Mouse (Mus musculus) intestine, embryonic 14.5 days (tissue): ENCODE results near the gene Hoxa5. TPM values are rescaled to one million over a fixed set of nuclear protein-coding genes. Genes with fewer than 3 reads are reported as not detected.

Experiments used
- ATAC-seq: fragments of 200-750 bp; cut with Nextera tagmentation; replicated peaks from 2 replicates; pipeline ENCODE4 v1.8.0; 2017; ENCODE audit warnings: low read depth, moderate number of reproducible peaks, moderate TSS enrichment, moderate library complexity; ENCODE audit not compliant: low FRiP score, low TSS enrichment
- DNase-seq: peaks from one replicate; pipeline ENCODE4 v3.0.0-alpha.2; 2018; ENCODE audit warnings: low spot score
- H3K27ac ChIP-seq: fragments of 300-500 bp; sonication (generic); 2 replicates; pipeline ENCODE4 v1.5.1; 2014; ENCODE audit warnings: low read depth, mild to moderate bottlenecking, control low read depth
- H3K27me3 ChIP-seq: fragments of 300-500 bp; sonication (generic); replicated peaks from 2 replicates; pipeline ENCODE4 v1.6.1; 2014; ENCODE audit warnings: low read length, control low read depth; ENCODE audit not compliant: control insufficient read depth, insufficient read depth
- H3K36me3 ChIP-seq: fragments of 300-500 bp; sonication (generic); 2 replicates; pipeline ENCODE4 v1.6.1; 2014; ENCODE audit warnings: low read length, control low read depth; ENCODE audit not compliant: control insufficient read depth, insufficient read depth
- H3K4me1 ChIP-seq: fragments of 300-500 bp; sonication (generic); replicated peaks from 2 replicates; pipeline ENCODE4 v1.6.1; 2014; ENCODE audit warnings: low read length, control low read depth, mixed read lengths; ENCODE audit not compliant: control insufficient read depth, insufficient read depth
- H3K4me2 ChIP-seq: fragments of 300-500 bp; sonication (generic); 2 replicates; pipeline ENCODE4 v1.6.1; 2014; ENCODE audit warnings: low read length
- H3K4me3 ChIP-seq: fragments of 300-500 bp; sonication (generic); 2 replicates; pipeline ENCODE4 v1.5.1; 2014; ENCODE audit warnings: low read depth, low read length, control low read depth, mixed read lengths
- H3K9ac ChIP-seq: fragments of 300-500 bp; sonication (generic); 2 replicates; pipeline ENCODE4 v1.6.1; 2014; ENCODE audit warnings: mild to moderate bottlenecking, low read length
- H3K9me3 ChIP-seq: fragments of 300-500 bp; sonication (generic); 2 replicates; pipeline ENCODE4 v1.6.1; 2016; ENCODE audit warnings: low read length, control low read depth; ENCODE audit not compliant: control insufficient read depth
- WGBS: fragments of 180-500 bp; shearing (Covaris S2); extraction: QIAGEN DNeasy Blood & Tissue Kit; methylation state at CpG from one replicate; pipeline ENCODE4 v1.1.7; 2014; 5-methylcytosine and 5-hydroxymethylcytosine counted together
- microRNA counts: library from miRNA; unstranded; fragments of <30 nt; microRNA quantifications from one replicate; lab custom pipeline; 2016
- microRNA-seq: library from miRNA; unstranded; fragments of <30 nt; microRNA quantifications from one replicate; pipeline ENCODE4, GENCODE M21; 2016
- polyA plus RNA-seq: library from polyadenylated mRNA; unstranded; fragments of >200 nt; fragmentation: Nextera tagmentation; extraction: Ambion mirVana; gene quantifications from 2 replicates; pipeline ENCODE4 v1.2.1, GENCODE M21; 2014

Hoxa5 gene
- polyA plus RNA-seq, 1 experiment from 2014 or later: 34.1 TPM

GRCm38 (mm10) chr6:52154044-52154443, 50.3 kb downstream of the Hoxa5 start:
- DNase-seq (no peak), ATAC-seq (no peak)
- no peak overlapping the region for H3K9ac ChIP-seq
- peaks cover 56% of the 10 kb centered on the region for H3K27me3 ChIP-seq
- no peaks in the 10 kb centered on the region for H3K9me3 ChIP-seq
- H3K27ac ChIP-seq: no peak overlapping the region
- peaks cover 21% of the 10 kb centered on the region for H3K4me1 ChIP-seq
- no peaks in the 10 kb centered on the region for H3K36me3 ChIP-seq
- H3K4me3 ChIP-seq: no peak overlapping the region
- WGBS: 64% methylated on average over 5 of the region's 5 CpGs
- H3K4me2 ChIP-seq: no peak overlapping the region

GRCm38 (mm10) chr6:52153270-52153669, 51.1 kb downstream of the Hoxa5 start:
- ATAC-seq (no peak), DNase-seq (no peak)
- H3K27me3 ChIP-seq: peaks cover 56% of the 10 kb centered on the region
- no peak overlapping the region for H3K4me2 ChIP-seq
- no peaks in the 10 kb centered on the region for H3K9me3 ChIP-seq
- 13% methylated on average over 6 of the region's 6 CpGs for WGBS
- H3K4me3 ChIP-seq: no peak overlapping the region
- no peak overlapping the region for H3K27ac ChIP-seq
- no peaks in the 10 kb centered on the region for H3K36me3 ChIP-seq
- H3K9ac ChIP-seq: no peak overlapping the region
- H3K4me1 ChIP-seq: peaks cover 21% of the 10 kb centered on the region

DNA sequence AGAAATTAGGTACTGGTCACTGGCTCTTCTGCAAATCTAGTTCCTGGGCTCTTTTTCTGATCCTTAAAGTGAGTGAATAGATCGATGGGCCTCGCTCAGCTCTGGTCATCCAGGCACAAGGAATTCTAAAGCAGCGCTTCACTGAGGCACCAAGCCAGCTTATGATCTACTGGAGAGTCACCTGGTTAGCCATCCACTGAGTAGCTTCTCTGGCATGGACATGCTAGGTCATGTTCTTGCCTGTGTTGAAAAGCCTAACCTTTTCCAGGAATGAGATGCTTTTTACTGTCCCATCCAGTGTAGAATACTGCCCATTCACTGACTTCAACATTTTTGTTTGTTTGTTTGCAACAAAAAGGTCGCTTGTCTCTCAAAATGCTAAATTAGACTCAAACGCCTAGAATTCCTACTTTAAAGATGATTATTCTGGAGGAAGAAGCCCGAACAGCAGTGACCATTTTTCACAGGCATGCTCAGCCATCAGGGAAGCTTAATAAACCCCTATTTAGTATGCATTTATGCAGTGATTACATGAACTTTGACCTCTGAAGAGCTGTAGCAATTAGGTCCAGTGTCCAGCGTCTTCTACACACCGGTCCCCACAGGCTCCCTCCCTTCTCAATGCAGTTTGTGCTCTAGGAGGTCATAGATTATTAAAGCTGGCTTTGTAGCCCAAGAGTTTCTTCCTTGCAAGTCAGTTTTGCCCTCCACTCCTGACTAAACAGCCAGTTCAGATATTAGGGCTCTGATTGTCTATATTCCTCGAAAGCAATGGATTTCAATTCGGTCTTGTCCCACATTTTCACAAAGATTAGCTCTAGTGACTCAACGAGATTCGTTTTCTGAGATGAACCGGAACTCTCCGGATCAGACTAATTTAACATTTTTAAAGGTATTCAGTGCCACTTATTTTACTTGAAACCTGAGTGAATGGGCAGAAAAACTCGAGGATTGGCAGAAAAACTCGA, 51.9 kb downstream of the Hoxa5 start:
- no peaks in the 10 kb centered on the region for H3K9me3 ChIP-seq
- ATAC-seq: no peak
- no peak overlapping the region for H3K9ac ChIP-seq
- no peak overlapping the region for H3K4me2 ChIP-seq
- WGBS: 37% methylated on average over 16 of the region's 16 CpGs
- no peak overlapping the region for H3K4me3 ChIP-seq
- DNase-seq: peak; percentile 54
- no peaks in the 10 kb centered on the region for H3K36me3 ChIP-seq
- peaks cover 18% of the 10 kb centered on the region for H3K4me1 ChIP-seq
- no peak overlapping the region for H3K27ac ChIP-seq
- H3K27me3 ChIP-seq: peaks cover 54% of the 10 kb centered on the region

MicroRNA genes within 50 kb of the gene (microRNA counts, 519-probe panel; counts per million panel counts)
- 4,694 counts per million, percentile 77 among the panel's probes with 10 or more counts for microRNA mmu-miR-196b (lab: Ali Mortazavi, UCI)

Small RNAs within 50 kb of the gene (microRNA-seq; reads per million reads assigned to microRNA genes)
- gene Mir196b: 12,087 reads per million, percentile 96 among the genes with 10 or more reads in this experiment

Other genes with a start within 250 kb of the Hoxa5 start
- 36.9 and 43.9 TPM in 2 replicates for gene Skap2, start 192.0 kb downstream of the Hoxa5 start, polyA plus RNA-seq
- 1.2 and 1.4 TPM in 2 replicates for gene Hoxa1, start 46.3 kb downstream of the Hoxa5 start, polyA plus RNA-seq
- 10.1 and 10.8 TPM in 2 replicates for gene Hoxa2, start 39.8 kb downstream of the Hoxa5 start, polyA plus RNA-seq
- gene 5730596B20Rik, start 27.1 kb downstream of the Hoxa5 start, polyA plus RNA-seq: 2.5 and 2.8 TPM in 2 replicates
- 7.5 and 7.7 TPM in 2 replicates for gene Hoxa4, start 12.8 kb downstream of the Hoxa5 start, polyA plus RNA-seq
- 2.5 and 3.9 TPM in 2 replicates for gene Hoxa6, start 4.1 kb upstream of the Hoxa5 start, polyA plus RNA-seq
- gene Hoxa3, start 8.7 kb upstream of the Hoxa5 start, polyA plus RNA-seq: 9.2 and 9.7 TPM in 2 replicates
- gene Gm28308, start 8.8 kb upstream of the Hoxa5 start, polyA plus RNA-seq: not detected in 2 replicates
- gene Hoxa7, start 17.3 kb upstream of the Hoxa5 start, polyA plus RNA-seq: 9.2 and 10.1 TPM in 2 replicates
- 4.2 and 7.1 TPM in 2 replicates for gene Hoxa9, start 26.5 kb upstream of the Hoxa5 start, polyA plus RNA-seq
- 15.6 and 20.4 TPM in 2 replicates for gene Hoxa10, start 36.3 kb upstream of the Hoxa5 start, polyA plus RNA-seq
- gene Hoxa11, start 41.2 kb upstream of the Hoxa5 start, polyA plus RNA-seq: 2.0 and 2.6 TPM in 2 replicates
- gene Hoxa13, start 56.3 kb upstream of the Hoxa5 start, polyA plus RNA-seq: 0.35 and 0.39 TPM in 2 replicates
- gene Evx1, start 108.9 kb upstream of the Hoxa5 start, polyA plus RNA-seq: not detected in 2 replicates